Mouse (Mus musculus): Measurements from ENCODE around the gene Ncoa6. TPM values are rescaled to one million over a fixed set of nuclear protein-coding genes. Genes with fewer than 3 reads are reported as not detected.
A peak's percentile ranks its signal among the peaks of the same experiment; 100 is the strongest.
"Not testable (repeated sequence)": the region's sequence is repeated elsewhere in the genome, so short reads cannot be mapped to it uniquely, and the experiment has no call there.

The Ncoa6 gene
- polyA plus RNA-seq, 1 experiment from 2014 or later, result 24.0 TPM

DNA sequence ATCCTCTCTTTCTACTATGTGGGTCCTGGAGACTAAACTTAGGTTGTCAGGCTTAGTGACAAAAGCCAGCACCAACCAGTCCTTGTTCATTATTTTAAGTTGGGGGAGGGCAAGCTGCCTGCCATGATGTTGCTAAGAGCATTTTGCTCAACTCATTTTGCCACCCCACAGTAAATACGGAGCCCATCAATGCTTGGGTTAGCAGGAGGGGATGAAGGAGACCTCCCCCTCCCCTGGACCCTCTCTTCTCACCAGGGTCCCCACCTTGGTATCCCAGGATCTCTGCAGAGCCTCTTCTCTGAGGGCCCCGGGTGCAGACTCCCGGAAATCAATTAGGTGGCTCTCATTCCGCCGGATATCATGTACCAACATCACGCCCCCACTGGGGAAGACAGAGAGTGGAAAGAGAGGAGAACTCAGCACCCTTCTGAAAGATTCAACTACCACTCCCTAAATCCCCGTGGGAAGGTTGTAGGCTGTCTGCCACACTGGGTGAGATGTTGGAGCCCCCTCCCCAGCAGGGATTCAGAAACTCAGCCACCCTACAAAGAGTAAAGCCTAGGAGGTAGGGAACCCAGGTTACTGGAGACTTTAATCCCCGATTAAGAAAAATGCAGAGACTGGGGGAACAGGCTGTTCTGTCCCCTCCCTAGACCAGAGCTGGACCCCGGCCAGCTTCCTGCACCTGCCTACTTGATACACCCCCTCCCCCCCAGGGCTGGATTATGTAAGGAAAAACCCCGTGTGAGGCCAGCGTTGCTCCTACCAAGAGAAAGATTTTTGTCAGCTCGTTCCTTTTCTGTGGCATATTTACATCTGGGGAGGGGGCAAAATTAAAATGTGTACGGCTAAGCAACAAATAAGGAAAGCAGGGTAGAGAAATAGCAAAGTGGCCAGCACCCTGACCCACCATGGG, 31.0 kb upstream of the Ncoa6 start:
- H3K4me3 ChIP-seq (replicated peaks), result no peak overlapping the region
- no peak overlapping the region for H3K9ac ChIP-seq (replicated peaks)
- H3K27me3 ChIP-seq, result no peaks in the 10 kb centered on the region
- no peaks in the 10 kb centered on the region for H3K9me3 ChIP-seq
- 0 out of 2 replicates have a peak, but pooled peaks cover 6% of the 10 kb centered on the region for H3K4me1 ChIP-seq (replicated peaks)
- 0 out of 2 replicates have a peak overlapping the region, but pooled peaks have one; percentile 17 for H3K27ac ChIP-seq
- 62% methylated on average over 13 of the region's 13 CpGs for WGBS
- H3K4me2 ChIP-seq, result no peak overlapping the region
- no peak for ATAC-seq (ENCODE audit: insufficient number of reproducible peaks, insufficient read depth, low FRiP score, low TSS enrichment, low read depth)
- H3K36me3 ChIP-seq, result no peaks in the 10 kb centered on the region

GRCm38 (mm10) chr2:155502596-155502995, 28.9 kb upstream of the Ncoa6 start:
- Histone ChIP-seq H3K27me3 (no peaks in the 10 kb centered on the region), H3K9ac (replicated peaks) (no peak overlapping the region), H3K4me1 (replicated peaks) (0 out of 2 replicates have a peak, but pooled peaks cover 6% of the 10 kb centered on the region), H3K36me3 (no peaks in the 10 kb centered on the region), H3K9me3 (no peaks in the 10 kb centered on the region), H3K27ac (no peak overlapping the region), H3K4me2 (no peak overlapping the region), H3K4me3 (replicated peaks) (no peak overlapping the region)
- no peak for ATAC-seq (ENCODE audit: insufficient number of reproducible peaks, insufficient read depth, low FRiP score, low TSS enrichment, low read depth)
- WGBS, result 77% methylated on average over 7 of the region's 7 CpGs

GRCm38 (mm10) chr2:155490998-155491397, 17.3 kb upstream of the Ncoa6 start:
- Histone ChIP-seq H3K27ac (no peak overlapping the region), H3K4me1 (replicated peaks) (no peaks in the 10 kb centered on the region), H3K4me2 (no peak overlapping the region), H3K4me3 (replicated peaks) (no peak overlapping the region), H3K9me3 (no peaks in the 10 kb centered on the region), H3K9ac (replicated peaks) (no peak overlapping the region), H3K36me3 (no peaks in the 10 kb centered on the region), H3K27me3 (no peaks in the 10 kb centered on the region)
- no peak for ATAC-seq (ENCODE audit: insufficient number of reproducible peaks, insufficient read depth, low FRiP score, low TSS enrichment, low read depth)
- WGBS, result 92% methylated on average over 6 of the region's 6 CpGs

- Histone ChIP-seq H3K36me3 (no peaks in the 10 kb centered on the region), H3K9ac (replicated peaks) (no peak overlapping the region), H3K4me1 (replicated peaks) (no peaks in the 10 kb centered on the region), H3K9me3 (no peaks in the 10 kb centered on the region), H3K27me3 (no peaks in the 10 kb centered on the region), H3K4me2 (no peak overlapping the region), H3K4me3 (replicated peaks) (no peak overlapping the region), H3K27ac (no peak overlapping the region)
- ATAC-seq (ENCODE audit: insufficient number of reproducible peaks, insufficient read depth, low FRiP score, low TSS enrichment, low read depth), result no peak
- WGBS, result 49% methylated on average over 3 of the region's 3 CpGs
These were observed 8.3 kb upstream of the Ncoa6 start for GRCm38 (mm10) chr2:155482021-155482420.

- ATAC-seq (ENCODE audit: insufficient number of reproducible peaks, insufficient read depth, low FRiP score, low TSS enrichment, low read depth), result peak; percentile 39
- Histone ChIP-seq H3K4me2 (peak overlapping the region; percentile 72), H3K4me1 (replicated peaks) (peaks cover 29% of the 10 kb centered on the region), H3K36me3 (no peaks in the 10 kb centered on the region), H3K27ac (peak overlapping the region; percentile 91), H3K9me3 (no peaks in the 10 kb centered on the region), H3K9ac (replicated peaks) (peak overlapping the region; percentile 97), H3K27me3 (no peaks in the 10 kb centered on the region), H3K4me3 (replicated peaks) (peak overlapping the region; percentile 94)
- under 1% methylated on average over 62 of the region's 71 CpGs for WGBS
These were observed 774 bp downstream of the Ncoa6 start for GRCm38 (mm10) chr2:155472671-155473569.

GRCm38 (mm10) chr2:155466861-155467260, 6.8 kb downstream of the Ncoa6 start:
- no peak for ATAC-seq (ENCODE audit: insufficient number of reproducible peaks, insufficient read depth, low FRiP score, low TSS enrichment, low read depth)
- Histone ChIP-seq H3K4me3 (replicated peaks) (no peak overlapping the region), H3K27me3 (no peaks in the 10 kb centered on the region), H3K4me1 (replicated peaks) (peaks cover 17% of the 10 kb centered on the region), H3K9me3 (no peaks in the 10 kb centered on the region), H3K27ac (no peak overlapping the region), H3K4me2 (no peak overlapping the region), H3K9ac (replicated peaks) (no peak overlapping the region), H3K36me3 (peaks cover 4% of the 10 kb centered on the region; the same call in 1 of the 2 replicates)
- WGBS, result 100% methylated on average over 1 of the region's 1 CpGs

- H3K27ac ChIP-seq, result no peak overlapping the region
- no peak overlapping the region for H3K4me3 ChIP-seq (replicated peaks)
- H3K9ac ChIP-seq (replicated peaks), result no peak overlapping the region
- H3K9me3 ChIP-seq, result no peaks in the 10 kb centered on the region
- WGBS, result 85% methylated on average over 7 of the region's 7 CpGs
- no peaks in the 10 kb centered on the region for H3K27me3 ChIP-seq
- no peaks in the 10 kb centered on the region for H3K4me1 ChIP-seq (replicated peaks)
- H3K36me3 ChIP-seq, result peaks cover 6% of the 10 kb centered on the region
- ATAC-seq (ENCODE audit: insufficient number of reproducible peaks, insufficient read depth, low FRiP score, low TSS enrichment, low read depth), result no peak
- no peak overlapping the region for H3K4me2 ChIP-seq
These were observed 20.1 kb downstream of the Ncoa6 start for GRCm38 (mm10) chr2:155453591-155453990.

DNA sequence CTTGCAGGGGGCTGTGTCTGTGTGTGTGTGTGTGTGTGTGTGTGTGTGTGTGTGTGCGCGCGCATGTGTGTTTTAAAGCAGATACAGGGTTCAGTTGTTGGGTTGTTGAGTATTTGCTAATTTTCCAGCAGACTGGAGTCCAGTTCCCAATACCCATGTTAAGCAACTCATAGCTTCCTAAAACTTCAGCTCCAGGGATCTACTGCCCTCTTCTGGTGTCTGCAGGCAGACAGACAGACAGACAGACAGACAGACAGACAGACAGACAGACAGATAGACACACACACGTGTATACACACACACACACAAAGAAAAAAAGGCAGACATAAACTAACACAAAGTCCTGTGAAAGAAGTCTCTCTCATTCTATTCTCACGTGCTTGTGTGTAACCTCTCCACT, 22.4 kb downstream of the Ncoa6 start:
- ATAC-seq (ENCODE audit: insufficient number of reproducible peaks, insufficient read depth, low FRiP score, low TSS enrichment, low read depth), result no peak
- Histone ChIP-seq H3K36me3 (peaks cover 6% of the 10 kb centered on the region), H3K9me3 (no peaks in the 10 kb centered on the region), H3K4me2 (no peak overlapping the region), H3K4me3 (replicated peaks) (no peak overlapping the region), H3K4me1 (replicated peaks) (no peaks in the 10 kb centered on the region), H3K9ac (replicated peaks) (no peak overlapping the region), H3K27ac (no peak overlapping the region), H3K27me3 (no peaks in the 10 kb centered on the region)
- WGBS, result 88% methylated on average over 5 of the region's 5 CpGs

- not testable (repeated sequence) for H3K27me3 ChIP-seq; ATAC-seq (ENCODE audit: insufficient number of reproducible peaks, insufficient read depth, low FRiP score, low TSS enrichment, low read depth); H3K9me3 ChIP-seq; H3K9ac ChIP-seq (replicated peaks); H3K4me2 ChIP-seq; H3K4me1 ChIP-seq (replicated peaks); H3K36me3 ChIP-seq; H3K27ac ChIP-seq; H3K4me3 ChIP-seq (replicated peaks)
- WGBS, result 97% methylated on average over 1 of the region's 1 CpGs
These were observed 25.8 kb downstream of the Ncoa6 start for GRCm38 (mm10) chr2:155447906-155448305.

DNA sequence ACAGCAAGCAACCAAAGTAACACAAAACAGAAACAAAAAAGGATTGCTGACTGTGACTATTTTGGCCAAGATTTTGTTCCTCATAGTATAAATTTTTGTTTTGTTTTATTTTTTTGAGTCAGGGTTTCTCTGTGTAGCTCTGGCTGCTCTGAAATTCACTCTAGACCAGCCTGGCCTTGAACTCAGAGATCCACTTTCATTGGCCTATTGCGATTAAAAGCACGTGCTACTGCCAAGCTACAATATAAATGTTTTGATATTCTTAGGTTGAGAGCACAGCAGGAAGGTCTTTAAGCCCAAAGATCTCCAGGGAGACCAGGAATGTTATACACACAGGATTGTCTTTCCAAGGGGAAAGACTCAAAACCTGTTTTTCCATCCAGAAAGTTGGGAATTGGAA, 30.2 kb downstream of the Ncoa6 start:
- no peak overlapping the region for H3K27ac ChIP-seq

DNA sequence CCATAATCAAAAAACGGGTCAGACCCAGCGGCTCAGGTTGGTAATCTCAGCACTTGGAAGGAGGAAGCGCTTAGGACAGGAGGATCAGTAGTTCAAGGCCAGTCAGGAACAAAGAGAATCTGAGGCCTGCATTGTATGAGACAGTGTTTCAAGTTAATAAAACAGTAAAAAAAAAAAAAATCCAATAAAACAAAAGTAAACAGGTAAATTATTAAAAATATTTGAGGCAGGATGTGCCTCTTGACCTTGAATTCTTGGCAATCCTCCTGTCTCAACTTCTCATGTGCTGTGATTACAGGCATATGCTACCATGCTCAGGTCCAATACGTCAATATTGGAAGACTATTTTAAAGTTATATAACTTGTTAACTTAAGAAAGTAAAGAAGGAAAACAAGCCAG, 30.8 kb downstream of the Ncoa6 start:
- Histone ChIP-seq H3K9ac (replicated peaks) (no peak overlapping the region), H3K27me3 (no peaks in the 10 kb centered on the region), H3K4me1 (replicated peaks) (peaks cover 7% of the 10 kb centered on the region; the same call in 1 of the 2 replicates), H3K4me3 (replicated peaks) (no peak overlapping the region), H3K4me2 (no peak overlapping the region), H3K9me3 (no peaks in the 10 kb centered on the region), H3K27ac (no peak overlapping the region), H3K36me3 (peaks cover 9% of the 10 kb centered on the region)
- ATAC-seq (ENCODE audit: insufficient number of reproducible peaks, insufficient read depth, low FRiP score, low TSS enrichment, low read depth), result no peak
- WGBS, result 72% methylated on average over 4 of the region's 4 CpGs

More for the DNA sequence above, 30.2 kb downstream of the Ncoa6 start:
- 73% methylated on average over 2 of the region's 2 CpGs for WGBS
- Histone ChIP-seq H3K4me3 (replicated peaks) (no peak overlapping the region), H3K27me3 (no peaks in the 10 kb centered on the region), H3K36me3 (peaks cover 9% of the 10 kb centered on the region), H3K4me1 (replicated peaks) (peaks cover 7% of the 10 kb centered on the region; the same call in 1 of the 2 replicates), H3K9me3 (no peaks in the 10 kb centered on the region), H3K4me2 (no peak overlapping the region), H3K9ac (replicated peaks) (no peak overlapping the region)
- no peak for ATAC-seq (ENCODE audit: insufficient number of reproducible peaks, insufficient read depth, low FRiP score, low TSS enrichment, low read depth)

Data from limb, embryonic 12.5 days (tissue).